Mouse (Mus musculus) embryonic facial prominence, embryonic 11.5 days (tissue): ENCODE results near the gene Cdc42. TPM values are rescaled to one million over a fixed set of nuclear protein-coding genes. Genes with fewer than 3 reads are reported as not detected.

Experiments
- ATAC-seq: fragments of 200-750 bp; cut with Nextera tagmentation; replicated peaks from 2 replicates; pipeline ENCODE4 v1.8.0; 2017; ENCODE audit warnings: low read depth; ENCODE audit not compliant: insufficient number of reproducible peaks, low FRiP score, low TSS enrichment
- DNase-seq: peaks from one replicate; pipeline ENCODE4 v3.0.0-alpha.2; 2015; ENCODE audit warnings: low spot score
- H3K27ac ChIP-seq: fragments of 300-500 bp; sonication (generic); replicated peaks from 2 replicates; pipeline ENCODE4 v1.5.1; 2014; ENCODE audit warnings: mild to moderate bottlenecking, low read depth, low read length, control low read depth
- H3K27me3 ChIP-seq: fragments of 300-500 bp; sonication (generic); 2 replicates; pipeline ENCODE4 v1.6.1; 2014; ENCODE audit warnings: mild to moderate bottlenecking, low read length, moderate library complexity, mixed read lengths; ENCODE audit not compliant: control insufficient read depth, insufficient read depth
- H3K36me3 ChIP-seq: fragments of 300-500 bp; sonication (generic); replicated peaks from 2 replicates; pipeline ENCODE4 v1.6.1; 2014; ENCODE audit warnings: low read depth, mild to moderate bottlenecking, low read length, moderate library complexity, mixed read lengths; ENCODE audit not compliant: control insufficient read depth, insufficient read depth
- H3K4me1 ChIP-seq: fragments of 300-500 bp; sonication (generic); 2 replicates; pipeline ENCODE4 v1.6.1; 2014; ENCODE audit warnings: low read length, mixed read lengths; ENCODE audit not compliant: control insufficient read depth, insufficient read depth
- H3K4me2 ChIP-seq: fragments of 300-500 bp; sonication (generic); 2 replicates; pipeline ENCODE4 v1.6.1; 2014; ENCODE audit warnings: low read depth, mild to moderate bottlenecking, control low read depth, low read length, moderate library complexity
- H3K4me3 ChIP-seq: fragments of 300-500 bp; sonication (generic); 2 replicates; pipeline ENCODE4 v1.5.1; 2014; ENCODE audit warnings: low read depth, low read length, control low read depth
- H3K9ac ChIP-seq: fragments of 300-500 bp; sonication (generic); replicated peaks from 2 replicates; pipeline ENCODE4 v1.6.1; 2014; ENCODE audit warnings: mild to moderate bottlenecking, control low read depth, low read length
- H3K9me3 ChIP-seq: fragments of 300-500 bp; sonication (generic); replicated peaks from 2 replicates; pipeline ENCODE4 v1.6.1; 2016; ENCODE audit warnings: mild to moderate bottlenecking, low read length, inconsistent platforms, mixed read lengths; ENCODE audit not compliant: control insufficient read depth
- WGBS: fragments of 180-500 bp; shearing (Covaris S2); extraction: QIAGEN DNeasy Blood & Tissue Kit; methylation state at CpG from one replicate; pipeline ENCODE4 v1.1.7; 2014; 5-methylcytosine and 5-hydroxymethylcytosine counted together
- polyA plus RNA-seq: library from polyadenylated mRNA; unstranded; fragments of >200 nt; fragmentation: Nextera tagmentation; extraction: Ambion mirVana; gene quantifications from 2 replicates; pipeline ENCODE4 v1.2.1, GENCODE M21; 2014

Cdc42 gene
- polyA plus RNA-seq, 1 experiment from 2014 or later, result 781 TPM

GRCm38 (mm10) chr4:137283407-137283732, 74.2 kb downstream of the Cdc42 start:
- 8% methylated on average over 4 of the region's 4 CpGs for WGBS
- no peak overlapping the region for H3K4me2 ChIP-seq
- no peaks in the 10 kb centered on the region for H3K36me3 ChIP-seq
- no peak overlapping the region for H3K9ac ChIP-seq
- DNase-seq (no peak), ATAC-seq (no peak)
- no peaks in the 10 kb centered on the region for H3K9me3 ChIP-seq
- peaks cover 49% of the 10 kb centered on the region for H3K27me3 ChIP-seq
- no peak overlapping the region for H3K4me3 ChIP-seq
- no peak overlapping the region for H3K27ac ChIP-seq
- no peaks in the 10 kb centered on the region for H3K4me1 ChIP-seq

DNA sequence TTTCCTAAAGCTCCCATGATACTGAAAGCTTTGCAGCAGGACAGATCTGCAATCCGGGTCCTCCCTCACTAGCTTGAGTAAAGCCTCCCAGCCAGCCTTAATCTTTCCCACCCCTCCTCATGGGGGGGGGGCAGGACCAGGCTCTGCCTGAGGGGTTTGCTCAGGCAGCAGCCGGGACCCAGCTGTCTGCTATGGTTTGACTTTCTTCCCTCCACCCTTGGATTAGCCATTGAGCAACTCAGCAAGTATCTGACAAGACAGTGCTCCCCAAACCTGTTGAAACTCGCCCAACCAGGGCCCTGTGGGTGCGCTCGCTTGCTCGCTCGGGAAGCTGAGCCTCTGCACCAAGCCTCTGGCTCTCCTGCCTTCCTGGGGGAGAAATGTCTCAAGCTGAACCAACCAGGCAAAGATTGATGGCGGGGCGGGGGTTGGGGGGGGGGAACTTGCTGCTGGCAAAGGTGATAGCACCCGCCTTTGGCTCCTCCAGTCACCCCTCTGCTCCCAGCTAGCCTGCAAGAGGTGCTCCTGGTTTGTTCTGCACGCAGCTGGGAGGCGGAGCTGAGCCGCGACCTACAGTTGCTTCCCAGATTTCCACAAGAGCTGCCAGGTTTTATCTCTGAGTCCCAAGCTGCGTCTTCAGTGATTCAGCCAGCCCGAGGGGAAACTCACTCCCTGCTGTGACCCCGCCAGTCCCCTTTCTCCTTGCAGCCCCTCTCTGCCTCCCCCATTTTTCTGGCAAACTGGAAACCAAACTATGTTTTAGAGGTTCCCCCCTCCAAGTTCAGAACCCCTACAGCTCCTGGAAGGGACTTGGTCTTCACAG, 74.7 kb downstream of the Cdc42 start:
- ATAC-seq, result 0 out of 2 replicates have a peak, but pooled peaks have one; percentile 21
- Histone ChIP-seq H3K4me3 (no peak overlapping the region), H3K9ac (no peak overlapping the region), H3K36me3 (no peaks in the 10 kb centered on the region), H3K9me3 (no peaks in the 10 kb centered on the region), H3K27ac (no peak overlapping the region), H3K4me2 (no peak overlapping the region), H3K4me1 (peaks cover 1% of the 10 kb centered on the region), H3K27me3 (peaks cover 55% of the 10 kb centered on the region)
- 9% methylated on average over 17 of the region's 17 CpGs for WGBS
- DNase-seq, result peak; percentile 59

- Histone ChIP-seq H3K9me3 (no peaks in the 10 kb centered on the region), H3K4me1 (peaks cover 3% of the 10 kb centered on the region), H3K27ac (no peak overlapping the region), H3K4me2 (no peak overlapping the region), H3K9ac (no peak overlapping the region), H3K36me3 (no peaks in the 10 kb centered on the region), H3K27me3 (peaks cover 62% of the 10 kb centered on the region), H3K4me3 (no peak overlapping the region)
- ATAC-seq (no peak), DNase-seq (no peak)
- WGBS, result 72% methylated on average over 5 of the region's 5 CpGs
These were observed 75.4 kb downstream of the Cdc42 start for GRCm38 (mm10) chr4:137282122-137282521.

DNA sequence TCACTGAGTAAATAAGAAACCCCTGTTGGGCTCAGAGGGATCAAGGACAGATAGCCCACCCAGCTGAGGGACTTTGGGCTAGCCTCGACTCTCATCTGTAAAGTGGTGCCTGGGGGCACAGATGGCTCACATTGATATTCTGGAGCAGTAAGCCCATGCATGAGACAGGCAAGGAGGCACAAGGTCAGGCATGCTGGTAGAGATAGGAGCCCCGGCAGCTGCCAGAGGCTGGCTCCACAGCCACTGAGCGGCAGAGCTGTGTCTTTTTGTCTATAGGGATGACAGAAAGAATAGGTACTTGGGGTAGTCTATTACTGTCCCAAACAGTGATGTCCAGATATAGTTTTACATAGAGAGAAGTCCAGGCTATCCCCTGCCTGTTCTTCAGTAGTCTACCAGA, 76.2 kb downstream of the Cdc42 start:
- Histone ChIP-seq H3K9me3 (no peaks in the 10 kb centered on the region), H3K4me2 (no peak overlapping the region), H3K27me3 (peaks cover 70% of the 10 kb centered on the region), H3K36me3 (no peaks in the 10 kb centered on the region), H3K4me1 (peaks cover 3% of the 10 kb centered on the region), H3K27ac (no peak overlapping the region), H3K9ac (no peak overlapping the region), H3K4me3 (no peak overlapping the region)
- DNase-seq (no peak), ATAC-seq (no peak)
- WGBS, result 77% methylated on average over 3 of the region's 3 CpGs

DNA sequence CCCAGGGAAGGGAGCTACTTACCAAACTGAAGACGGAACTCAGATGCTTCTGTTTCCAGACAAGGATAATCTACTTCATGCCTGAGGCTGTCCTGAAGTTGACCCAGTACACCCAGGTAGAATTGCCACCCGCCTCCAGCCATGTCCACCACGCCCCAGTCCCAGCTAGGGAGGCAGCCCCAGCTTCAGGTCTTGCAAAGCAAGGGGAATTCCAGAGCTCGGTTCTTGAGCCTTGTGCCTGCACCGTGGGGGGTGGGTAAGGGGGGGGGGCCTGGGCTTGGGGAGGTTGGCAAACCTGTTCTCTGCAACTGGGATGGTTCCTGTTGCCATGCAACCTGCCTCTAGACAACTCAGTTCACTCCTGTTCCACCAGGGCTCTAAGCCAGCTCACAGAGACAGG, 78.2 kb downstream of the Cdc42 start:
- Histone ChIP-seq H3K4me2 (no peak overlapping the region; the same call in 1 of the 2 replicates), H3K4me3 (no peak overlapping the region), H3K9ac (no peak overlapping the region), H3K27me3 (peaks cover 84% of the 10 kb centered on the region), H3K36me3 (no peaks in the 10 kb centered on the region), H3K9me3 (no peaks in the 10 kb centered on the region), H3K4me1 (peaks cover 3% of the 10 kb centered on the region), H3K27ac (no peak overlapping the region)
- 9% methylated on average over 5 of the region's 5 CpGs for WGBS
- ATAC-seq (no peak), DNase-seq (no peak)

- DNase-seq (peak; percentile 50), ATAC-seq (no peak)
- Histone ChIP-seq H3K27me3 (peaks cover 74% of the 10 kb centered on the region), H3K4me3 (peak overlapping the region; percentile 53), H3K36me3 (no peaks in the 10 kb centered on the region), H3K4me1 (peaks cover 3% of the 10 kb centered on the region), H3K27ac (no peak overlapping the region; the same call in 1 of the 2 replicates), H3K9me3 (no peaks in the 10 kb centered on the region), H3K4me2 (peak overlapping the region; percentile 96), H3K9ac (no peak overlapping the region)
- under 1% methylated on average over 22 of the region's 22 CpGs for WGBS
These were observed 79.1 kb downstream of the Cdc42 start for GRCm38 (mm10) chr4:137278144-137279040.

DNA sequence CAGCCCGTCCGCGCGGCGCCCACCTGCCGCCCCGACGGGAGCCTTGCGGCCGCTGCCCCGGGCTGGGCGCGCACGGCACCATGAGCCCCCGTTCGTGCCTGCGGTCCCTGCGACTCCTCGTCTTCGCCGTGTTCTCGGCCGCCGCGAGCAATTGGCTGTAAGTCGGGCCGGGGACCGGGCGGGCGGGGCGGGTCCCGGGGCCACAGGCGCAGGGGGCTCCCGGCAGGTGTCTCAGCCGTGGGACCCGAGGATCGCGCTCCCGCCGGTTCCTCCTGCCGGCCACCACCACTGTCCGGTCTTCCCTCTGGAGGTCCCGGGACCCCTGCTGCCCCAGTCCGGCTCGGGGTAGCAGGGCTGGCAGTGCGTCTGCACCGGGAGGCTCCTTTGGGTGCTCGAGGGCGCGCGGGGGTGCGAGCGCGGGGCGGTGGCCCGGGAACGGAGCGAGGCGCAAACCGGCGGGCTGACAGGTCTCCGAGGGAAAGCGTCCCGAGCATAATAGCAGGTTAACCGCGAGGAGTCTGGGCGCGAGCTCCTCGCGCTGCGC, 79.8 kb downstream of the Cdc42 start:
- H3K4me1 ChIP-seq, result peaks cover 3% of the 10 kb centered on the region
- H3K27me3 ChIP-seq, result peaks cover 67% of the 10 kb centered on the region
- H3K27ac ChIP-seq, result peak overlapping the region; percentile 28; the same call in 1 of the 2 replicates
- peak overlapping the region; percentile 96 for H3K4me2 ChIP-seq
- peak overlapping the region; percentile 48 for H3K9ac ChIP-seq
- H3K9me3 ChIP-seq, result no peaks in the 10 kb centered on the region
- under 1% methylated on average over 31 of the region's 71 CpGs for WGBS
- H3K36me3 ChIP-seq, result no peaks in the 10 kb centered on the region
- no peak for DNase-seq
- no peak for ATAC-seq
- H3K4me3 ChIP-seq, result peak overlapping the region; percentile 53
